Mouse (Mus musculus): ENCODE results near the gene Lss.

The Lss gene

DNA sequence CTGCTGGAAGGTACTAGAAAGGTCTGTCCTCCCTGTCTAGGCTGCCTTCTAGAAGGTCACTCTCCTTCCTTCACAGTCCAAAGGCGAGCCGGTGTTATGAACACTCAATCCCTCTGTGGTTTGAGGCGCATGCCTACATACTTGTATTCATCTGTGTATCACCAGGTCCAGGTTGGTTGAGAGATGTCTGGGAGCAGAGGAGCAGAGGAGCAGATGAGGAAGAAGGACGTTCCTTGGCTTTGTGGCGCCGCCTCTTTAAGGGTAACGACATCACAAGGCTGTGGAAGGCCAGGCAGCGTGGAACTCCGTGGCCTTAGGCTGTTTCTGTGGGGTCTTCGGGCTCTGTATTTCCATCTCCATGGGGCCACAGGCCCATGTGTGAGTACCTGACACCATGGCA lies 30.6 kb downstream of the Lss start, which contains the start of gene Spatc1l:
Gene Spatc1l (plus strand): TSS at position 301 of the 400 bp plus-strand sequence.
- no peak for DNase-seq (ENCODE audit: low spot score in 2 of 2)

DNA sequence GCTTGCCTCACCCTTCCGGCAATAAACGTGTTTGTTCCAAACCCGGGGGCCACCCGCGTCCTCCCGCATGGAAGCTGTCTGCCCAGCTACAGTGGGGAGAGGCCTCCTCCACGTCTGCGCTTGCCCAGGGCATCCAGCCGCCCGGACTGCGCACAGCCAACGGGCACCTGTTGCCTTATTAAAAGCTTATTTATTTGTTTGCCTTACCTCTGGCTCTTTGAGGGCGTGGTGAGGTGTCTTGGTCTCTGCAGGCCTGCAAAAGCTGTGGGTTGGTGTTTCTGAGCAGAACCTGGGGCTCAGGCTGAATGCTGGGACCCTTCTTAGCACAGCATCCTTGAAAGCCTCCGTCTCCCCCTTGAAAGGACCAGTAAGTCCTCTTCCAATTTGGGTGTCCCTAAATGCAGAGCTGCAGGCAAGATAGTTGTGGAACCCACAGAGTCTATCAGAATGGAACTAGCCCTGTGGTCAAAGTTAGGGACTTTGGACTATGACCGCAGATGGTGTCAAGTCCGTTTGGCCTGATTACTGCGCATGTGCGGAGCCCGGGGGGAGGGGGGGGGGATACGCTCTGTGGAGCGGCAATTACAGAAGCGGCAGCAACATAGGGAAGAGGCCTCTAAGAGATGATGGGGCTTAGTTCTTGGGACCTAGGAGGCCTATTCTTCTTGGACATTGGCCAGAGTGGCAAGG lies 38.8 kb downstream of the Lss start:
- no peak for DNase-seq (ENCODE audit: low spot score in 2 of 2)

DNA sequence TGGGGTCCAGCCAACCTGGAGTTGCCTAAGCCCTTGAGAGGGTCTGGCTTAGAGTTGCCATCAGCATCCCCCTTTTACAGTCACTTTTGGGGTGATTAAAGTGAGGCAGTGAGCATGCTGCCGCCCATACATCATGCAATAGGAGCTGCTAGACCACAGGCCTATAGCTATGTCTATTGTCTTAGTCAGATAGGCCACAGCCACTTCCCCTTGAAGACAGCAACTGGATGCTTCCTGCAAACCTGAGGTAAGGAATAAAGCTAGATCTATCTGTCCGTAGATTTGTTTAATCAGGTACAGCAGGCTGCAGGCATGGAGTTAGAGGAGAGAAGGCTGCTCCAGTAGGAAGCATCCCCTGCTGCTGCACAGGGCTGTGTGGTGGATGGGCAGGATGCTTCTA lies 39.7 kb downstream of the Lss start:
- DNase-seq (ENCODE audit: low spot score in 2 of 2): no peak

DNA sequence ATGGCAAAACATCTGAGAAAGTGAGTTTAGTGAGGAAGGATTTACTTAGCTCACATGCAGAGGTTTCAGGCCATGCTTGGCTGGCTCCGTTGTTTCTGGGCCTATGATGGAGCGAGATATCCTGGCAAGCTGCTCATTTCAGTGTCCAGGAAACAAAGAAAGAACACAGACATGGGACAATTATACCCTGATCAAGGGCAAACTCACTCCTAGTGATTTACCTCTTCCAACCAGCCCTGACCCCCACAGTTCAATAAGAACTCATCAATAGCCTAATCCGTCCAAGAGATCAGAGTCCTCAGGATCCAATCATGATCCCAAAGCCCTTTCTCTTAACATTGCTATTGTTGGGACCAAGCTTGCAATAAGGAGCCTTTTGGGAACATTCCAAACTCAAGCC lies 40.8 kb downstream of the Lss start:
- no peak for DNase-seq (ENCODE audit: low spot score in 2 of 2)

DNA sequence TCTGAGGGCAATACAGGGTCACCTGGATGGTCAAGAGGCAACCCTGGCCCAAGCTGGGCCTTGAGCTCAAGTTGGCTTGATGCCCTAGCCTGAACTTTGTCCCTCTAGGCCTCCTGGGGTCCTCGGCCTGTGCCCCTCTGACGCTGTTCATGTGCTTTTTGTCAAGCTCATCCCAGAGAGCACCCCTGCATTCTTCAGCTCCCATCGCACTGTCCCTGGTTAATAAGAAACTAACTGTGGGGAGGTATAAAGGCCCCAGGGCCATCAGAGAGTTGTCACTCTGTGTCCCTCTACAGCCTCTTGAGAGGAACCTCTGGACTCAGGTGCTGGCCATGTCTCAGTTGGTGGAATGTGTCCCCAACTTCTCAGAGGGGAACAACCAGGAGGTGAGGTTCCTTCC lies 44.0 kb downstream of the Lss start, which contains the start of gene Ftcd:
Gene Ftcd (plus strand): TSS at position 275 of the 400 bp plus-strand sequence.
- no peak for DNase-seq (ENCODE audit: low spot score in 2 of 2)

DNA sequence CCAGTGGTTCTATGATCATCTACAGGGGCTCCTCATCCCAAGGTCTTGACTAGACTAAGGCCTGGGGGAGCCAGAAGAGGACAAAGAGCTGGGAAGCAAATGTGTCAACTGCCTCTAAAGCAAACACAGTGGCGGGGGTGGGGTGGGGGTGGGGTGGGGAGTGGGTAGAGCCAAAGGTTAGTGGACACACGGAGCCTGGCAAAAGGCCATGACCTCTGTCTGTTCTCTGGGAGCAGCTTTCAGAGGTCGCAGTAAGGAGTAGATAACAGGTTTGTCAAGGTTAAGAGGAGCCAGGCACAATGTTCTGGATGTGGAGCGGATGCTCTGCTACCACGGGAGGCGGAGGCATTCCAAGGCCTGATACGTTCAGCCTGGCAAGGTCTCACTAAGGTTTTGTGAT lies 45.5 kb downstream of the Lss start:
- DNase-seq (ENCODE audit: low spot score in 2 of 2): no peak

DNA sequence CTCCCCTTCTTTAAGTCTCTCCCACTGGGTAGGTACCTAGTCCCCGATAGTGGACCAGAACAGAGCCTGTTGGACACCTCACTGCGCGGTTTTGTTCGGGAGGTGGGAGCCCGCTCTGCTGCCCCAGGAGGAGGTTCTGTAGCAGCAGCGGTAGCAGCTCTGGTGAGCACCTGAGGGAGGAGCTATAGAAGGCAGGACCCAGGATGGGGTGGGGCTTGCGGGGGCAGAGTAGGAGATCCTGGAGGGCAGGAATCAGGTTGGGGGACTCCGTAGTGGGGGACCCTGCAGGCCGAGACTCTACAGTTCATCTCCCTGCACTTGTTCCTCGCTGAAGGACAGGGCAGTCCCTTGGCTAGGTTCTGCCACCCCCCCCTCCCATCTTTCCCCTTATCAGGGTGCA lies 52.8 kb downstream of the Lss start:
- no peak for DNase-seq (ENCODE audit: low spot score in 2 of 2)

DNA sequence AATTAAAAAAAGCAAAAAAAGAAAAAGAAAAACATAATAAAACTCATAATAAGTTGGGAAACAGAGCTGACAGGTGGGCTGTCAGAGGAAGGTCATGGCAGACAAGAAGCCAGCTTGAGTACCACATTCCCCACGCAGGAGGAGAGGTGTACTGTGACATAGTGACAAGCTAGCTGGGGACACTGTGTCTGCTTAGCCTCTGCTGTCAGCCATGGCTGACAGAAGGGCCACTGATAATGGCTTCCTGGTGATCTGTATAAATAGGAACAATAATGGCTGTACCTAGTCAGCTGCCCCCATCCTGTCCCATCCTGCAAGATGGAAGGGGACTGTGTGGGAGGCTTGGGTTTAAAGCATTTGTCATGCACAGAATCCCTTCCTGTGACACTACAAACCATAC lies 54.8 kb downstream of the Lss start:
- DNase-seq (ENCODE audit: low spot score in 2 of 2): no peak

DNA sequence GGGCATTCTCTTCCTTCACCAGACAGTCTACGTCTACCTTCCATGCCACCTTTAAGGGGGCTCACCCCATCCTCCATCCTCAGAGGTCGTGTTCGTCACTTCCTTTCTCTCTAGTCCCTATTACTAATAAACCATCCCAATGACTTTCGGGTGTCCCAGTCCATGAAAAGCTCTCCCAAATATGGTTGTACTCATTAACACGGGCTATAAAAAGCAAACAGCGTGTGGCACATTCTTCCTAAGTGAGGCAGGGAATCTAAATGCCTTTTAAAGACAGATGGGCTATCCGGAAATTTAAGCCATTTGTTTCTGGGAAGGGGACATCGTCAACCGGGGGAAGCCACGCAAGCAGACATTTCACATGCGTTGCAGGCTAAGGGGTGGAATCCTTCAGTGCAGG lies 58.8 kb downstream of the Lss start:
- no peak for DNase-seq (ENCODE audit: low spot score in 2 of 2)

DNA sequence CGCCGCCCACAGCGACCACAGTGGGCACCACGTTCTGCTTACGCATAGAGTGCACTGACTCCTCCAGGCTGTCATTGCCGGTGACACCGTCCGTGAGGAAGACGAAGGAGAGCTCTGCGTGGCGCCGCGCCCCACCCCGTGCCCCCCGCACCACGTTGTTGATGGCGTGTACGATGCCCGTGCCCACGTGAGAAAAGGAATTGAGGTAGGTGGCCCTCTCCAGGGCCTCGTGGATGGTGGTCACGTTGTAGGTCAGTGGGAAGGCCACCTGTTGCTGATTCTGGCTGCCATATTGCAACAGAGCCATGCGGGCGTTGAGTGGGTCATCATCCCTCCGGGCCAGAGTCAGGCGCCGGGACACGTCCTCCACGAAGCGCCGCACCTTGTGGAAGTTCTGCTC lies 65.0 kb downstream of the Lss start:
- no peak for DNase-seq (ENCODE audit: low spot score in 2 of 2)

DNA sequence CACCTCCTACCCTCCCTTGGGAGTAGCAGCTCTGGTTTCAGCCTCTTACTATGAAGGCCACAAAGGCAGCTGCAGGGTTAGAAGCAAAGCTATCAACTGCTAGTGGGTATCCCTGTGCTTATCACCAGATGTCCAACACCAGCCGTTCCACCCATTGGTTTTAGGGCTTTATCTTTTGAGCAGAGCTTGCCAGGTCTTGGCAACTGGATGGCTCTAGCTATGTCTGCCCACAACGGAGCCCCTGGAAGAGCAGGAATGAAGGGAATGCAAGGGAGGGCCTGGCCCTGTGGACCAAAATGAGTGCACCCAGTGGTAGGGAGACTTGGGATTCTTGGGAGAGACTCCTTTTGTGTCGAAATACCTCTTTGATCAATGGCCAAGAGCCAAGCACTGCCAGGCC lies 71.3 kb downstream of the Lss start:
- no peak for DNase-seq (ENCODE audit: low spot score in 2 of 2)
